Mouse (Mus musculus): ENCODE measurements at regions not wholly inside any gene's neighbourhood (a gene's known extent, or its start where the extent isn't known, plus 50 kb on each side); places are given as distances from the start of the nearest gene placed in this dataset.

GRCm38 (mm10) chr12:9338801-9339231 is 231.1 kb upstream of the Osr1 start:
- no peaks in the 10 kb centered on the region for H3K36me3 ChIP-seq
- H3K27me3 ChIP-seq = peaks cover 7% of the 10 kb centered on the region; the same call in 1 of the 2 replicates
- H3K4me3 ChIP-seq = no peak overlapping the region
- ATAC-seq (ENCODE audit: insufficient number of reproducible peaks, insufficient read depth, low FRiP score, low TSS enrichment, low read depth) = no peak
- H3K9ac ChIP-seq = no peak overlapping the region
- H3K4me2 ChIP-seq = peak overlapping the region; percentile 39
- WGBS = 10% methylated on average over 7 of the region's 7 CpGs
- H3K4me1 ChIP-seq = peaks cover 34% of the 10 kb centered on the region
- no peaks in the 10 kb centered on the region for H3K9me3 ChIP-seq
- H3K27ac ChIP-seq = peak overlapping the region; percentile 72

DNA sequence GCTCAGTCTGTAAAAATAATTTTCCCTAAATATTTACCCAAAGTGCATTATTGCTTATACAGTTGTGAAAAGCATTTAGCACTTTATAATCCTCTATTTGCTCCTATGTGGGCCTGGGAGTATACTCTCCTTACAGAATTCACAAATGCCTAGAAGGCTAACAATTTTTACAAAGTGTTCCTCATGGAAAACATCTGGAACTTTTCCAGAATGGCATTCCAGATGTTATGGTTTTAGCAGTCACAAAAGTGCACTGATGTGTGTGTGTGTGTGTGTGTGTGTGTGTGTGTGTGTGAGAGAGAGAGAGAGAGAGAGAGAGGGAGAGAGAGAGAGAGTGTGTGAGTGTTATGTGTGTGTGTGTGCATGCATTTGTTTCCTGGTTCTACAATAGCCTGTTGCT is 229.1 kb upstream of the Osr1 start:
- ATAC-seq (ENCODE audit: insufficient number of reproducible peaks, insufficient read depth, low FRiP score, low TSS enrichment, low read depth) = no peak
- Histone ChIP-seq H3K9me3 (no peaks in the 10 kb centered on the region), H3K9ac (no peak overlapping the region), H3K36me3 (no peaks in the 10 kb centered on the region), H3K4me3 (no peak overlapping the region), H3K27me3 (no peaks in the 10 kb centered on the region), H3K4me1 (peaks cover 40% of the 10 kb centered on the region), H3K4me2 (no peak overlapping the region), H3K27ac (peak overlapping the region; percentile 45; the same call in 1 of the 2 replicates)

DNA sequence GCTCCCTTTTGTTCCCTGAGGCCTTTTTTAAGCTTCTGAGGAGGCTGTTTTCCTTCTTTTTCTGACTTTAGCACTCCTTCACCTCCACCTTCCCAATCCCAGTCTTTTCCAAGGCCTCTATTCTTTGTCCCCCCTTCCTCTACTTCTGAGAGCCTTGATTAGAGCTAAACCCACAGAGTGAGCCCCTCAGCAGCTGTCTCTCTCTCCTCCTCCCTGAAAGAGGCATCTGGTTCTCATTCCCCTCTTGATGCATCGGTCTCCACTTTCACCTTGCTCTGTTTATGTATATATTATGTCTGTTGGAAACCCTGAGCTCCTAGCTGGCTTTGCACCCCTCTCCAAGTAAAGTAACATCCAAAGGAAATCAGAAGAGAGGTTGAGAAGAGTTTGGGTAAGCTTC is 224.6 kb upstream of the Osr1 start:
- Histone ChIP-seq H3K9ac (no peak overlapping the region), H3K9me3 (no peaks in the 10 kb centered on the region), H3K27ac (no peak overlapping the region; the same call in 1 of the 2 replicates), H3K4me3 (no peak overlapping the region), H3K36me3 (no peaks in the 10 kb centered on the region), H3K4me1 (peaks cover 22% of the 10 kb centered on the region), H3K4me2 (no peak overlapping the region), H3K27me3 (no peaks in the 10 kb centered on the region)
- 18% methylated on average over 1 of the region's 1 CpGs for WGBS
- no peak for ATAC-seq (ENCODE audit: insufficient number of reproducible peaks, insufficient read depth, low FRiP score, low TSS enrichment, low read depth)

GRCm38 (mm10) chr12:9355512-9355911 is 214.4 kb upstream of the Osr1 start:
- no peaks in the 10 kb centered on the region for H3K9me3 ChIP-seq
- WGBS = 79% methylated on average over 4 of the region's 4 CpGs

GRCm38 (mm10) chr12:9357856-9358255 is 212.1 kb upstream of the Osr1 start:
- H3K27me3 ChIP-seq = no peaks in the 10 kb centered on the region
- no peak overlapping the region for H3K9ac ChIP-seq
- H3K27ac ChIP-seq = no peak overlapping the region
- 79% methylated on average over 5 of the region's 5 CpGs for WGBS
- 0 out of 2 replicates have a peak, but pooled peaks cover 5% of the 10 kb centered on the region for H3K4me1 ChIP-seq
- no peaks in the 10 kb centered on the region for H3K9me3 ChIP-seq
- no peaks in the 10 kb centered on the region for H3K36me3 ChIP-seq
- ATAC-seq (ENCODE audit: insufficient number of reproducible peaks, insufficient read depth, low FRiP score, low TSS enrichment, low read depth) = no peak
- H3K4me2 ChIP-seq = no peak overlapping the region
- H3K4me3 ChIP-seq = no peak overlapping the region

More at GRCm38 (mm10) chr12:9355512-9355911, 214.4 kb upstream of the Osr1 start:
- Histone ChIP-seq H3K4me3 (no peak overlapping the region), H3K9ac (no peak overlapping the region), H3K4me1 (0 out of 2 replicates have a peak, but pooled peaks cover 5% of the 10 kb centered on the region), H3K27ac (no peak overlapping the region), H3K27me3 (no peaks in the 10 kb centered on the region), H3K4me2 (no peak overlapping the region), H3K36me3 (no peaks in the 10 kb centered on the region)
- ATAC-seq (ENCODE audit: insufficient number of reproducible peaks, insufficient read depth, low FRiP score, low TSS enrichment, low read depth) = no peak

DNA sequence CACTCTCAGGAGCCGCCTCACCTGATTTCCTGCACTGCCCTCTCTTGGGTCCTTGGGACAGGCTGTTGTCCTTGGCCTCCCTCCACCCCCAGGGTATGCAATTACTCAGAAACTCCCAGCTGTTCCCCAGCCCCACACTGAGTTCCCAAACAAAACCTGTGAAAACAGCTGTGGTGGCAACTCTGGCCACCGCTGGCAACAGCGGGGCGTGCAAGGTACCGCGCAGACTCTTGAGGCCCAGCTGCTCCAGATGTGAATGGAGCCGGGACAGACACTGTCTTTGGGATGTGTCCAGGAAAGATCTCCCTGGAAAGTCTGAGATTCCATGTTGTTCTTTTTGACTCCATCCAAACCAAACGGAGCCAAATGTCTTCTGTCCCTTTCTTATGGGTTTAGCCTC is 211.0 kb upstream of the Osr1 start:
- Histone ChIP-seq H3K9me3 (no peaks in the 10 kb centered on the region), H3K4me2 (no peak overlapping the region), H3K36me3 (no peaks in the 10 kb centered on the region), H3K9ac (no peak overlapping the region), H3K27me3 (no peaks in the 10 kb centered on the region), H3K4me3 (no peak overlapping the region), H3K4me1 (0 out of 2 replicates have a peak, but pooled peaks cover 5% of the 10 kb centered on the region), H3K27ac (no peak overlapping the region)
- 45% methylated on average over 8 of the region's 8 CpGs for WGBS
- ATAC-seq (ENCODE audit: insufficient number of reproducible peaks, insufficient read depth, low FRiP score, low TSS enrichment, low read depth) = no peak

DNA sequence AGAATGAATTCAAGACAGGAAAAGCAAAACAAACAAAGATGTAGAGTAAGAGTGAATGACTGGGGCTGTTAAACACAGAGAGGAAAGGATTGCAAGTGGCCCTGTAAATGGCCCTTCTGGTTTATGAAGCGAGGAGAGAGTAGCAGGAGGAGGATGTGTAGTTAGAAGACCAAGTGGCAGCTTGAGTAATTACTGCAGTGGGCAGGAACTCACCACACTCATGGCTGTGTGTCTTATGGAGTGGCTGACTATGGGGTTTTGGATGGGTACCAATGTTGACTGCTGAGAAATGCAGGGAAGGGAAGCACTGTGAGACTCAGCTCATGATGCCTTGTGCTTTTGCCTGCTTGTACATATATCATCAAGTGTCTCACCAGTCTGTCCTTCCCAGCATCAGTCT is 204.0 kb upstream of the Osr1 start:
- ATAC-seq (ENCODE audit: insufficient number of reproducible peaks, insufficient read depth, low FRiP score, low TSS enrichment, low read depth) = no peak
- Histone ChIP-seq H3K27me3 (no peaks in the 10 kb centered on the region), H3K9ac (no peak overlapping the region), H3K4me1 (no peaks in the 10 kb centered on the region), H3K9me3 (no peaks in the 10 kb centered on the region), H3K4me3 (no peak overlapping the region), H3K36me3 (no peaks in the 10 kb centered on the region), H3K4me2 (no peak overlapping the region), H3K27ac (no peak overlapping the region)
- 81% methylated on average over 1 of the region's 1 CpGs for WGBS

DNA sequence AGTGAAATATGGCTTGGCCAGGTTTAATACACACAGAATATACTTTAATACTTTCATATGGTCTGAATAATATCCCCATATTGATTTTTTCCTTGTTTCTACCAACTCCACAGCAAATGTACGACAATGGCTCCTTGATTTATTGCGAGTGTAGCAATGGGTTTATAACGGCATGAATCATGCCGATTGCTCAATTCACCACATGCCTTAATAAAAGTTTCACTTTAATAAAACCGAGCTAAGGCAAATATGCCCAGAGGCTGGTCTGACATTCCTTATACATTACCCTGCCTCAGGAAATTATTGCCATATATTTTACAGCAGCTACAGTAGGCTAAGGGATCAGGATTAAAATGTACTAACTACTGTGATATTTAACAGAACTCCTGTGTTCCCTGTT is 201.2 kb upstream of the Osr1 start:
- Histone ChIP-seq H3K27ac (no peak overlapping the region), H3K27me3 (no peaks in the 10 kb centered on the region), H3K4me3 (no peak overlapping the region), H3K4me2 (no peak overlapping the region), H3K4me1 (no peaks in the 10 kb centered on the region), H3K36me3 (no peaks in the 10 kb centered on the region), H3K9me3 (no peaks in the 10 kb centered on the region), H3K9ac (no peak overlapping the region)
- 67% methylated on average over 5 of the region's 5 CpGs for WGBS
- ATAC-seq (ENCODE audit: insufficient number of reproducible peaks, insufficient read depth, low FRiP score, low TSS enrichment, low read depth) = no peak

DNA sequence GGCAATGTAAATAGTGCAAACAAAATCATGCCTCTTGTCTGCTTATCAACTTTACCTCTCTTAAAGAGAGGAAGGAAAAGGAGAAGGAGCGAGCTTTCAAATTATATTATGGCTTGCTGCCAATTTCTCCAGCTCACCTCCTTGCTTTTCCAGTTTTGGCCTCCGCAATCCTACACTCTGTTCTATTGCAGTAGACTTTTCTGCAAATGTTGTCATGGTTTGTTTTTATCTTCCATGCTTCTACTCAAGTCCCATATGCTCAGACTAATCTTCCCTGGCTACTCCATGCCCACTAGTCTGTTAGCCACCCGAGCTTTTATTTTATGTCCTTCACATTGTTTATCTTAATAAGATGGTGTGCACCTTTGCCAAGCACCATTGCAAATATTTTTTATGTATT is 168.0 kb upstream of the Osr1 start:
- Histone ChIP-seq H3K27ac (no peak overlapping the region), H3K27me3 (no peaks in the 10 kb centered on the region), H3K36me3 (no peaks in the 10 kb centered on the region), H3K4me3 (no peak overlapping the region), H3K9ac (no peak overlapping the region), H3K4me1 (peaks cover 9% of the 10 kb centered on the region), H3K9me3 (no peaks in the 10 kb centered on the region), H3K4me2 (no peak overlapping the region)
- no peak for ATAC-seq (ENCODE audit: insufficient number of reproducible peaks, insufficient read depth, low FRiP score, low TSS enrichment, low read depth)
- WGBS = 51% methylated on average over 3 of the region's 3 CpGs

DNA sequence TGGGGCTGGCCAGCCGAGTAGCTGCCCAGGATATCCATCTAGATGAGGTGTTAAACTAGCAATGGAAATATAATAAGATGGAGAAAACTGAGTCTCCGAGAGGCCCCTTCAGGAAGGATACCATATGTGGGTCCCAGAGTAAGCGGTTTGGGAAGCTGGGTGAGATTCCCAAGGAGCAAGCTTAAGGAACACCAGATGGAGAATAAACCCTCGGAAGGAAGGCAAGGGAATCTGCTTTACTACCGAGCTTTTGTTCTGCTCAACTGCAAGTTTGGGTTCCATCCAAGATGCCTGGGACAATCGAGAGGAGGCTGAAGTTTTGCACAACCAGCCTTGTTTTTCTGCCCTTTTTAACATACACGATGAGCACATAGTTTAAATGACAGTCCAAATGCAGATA is 164.9 kb upstream of the Osr1 start:
- H3K9ac ChIP-seq = no peak overlapping the region
- H3K36me3 ChIP-seq = no peaks in the 10 kb centered on the region
- H3K27me3 ChIP-seq = no peaks in the 10 kb centered on the region
- no peak overlapping the region for H3K4me2 ChIP-seq
- no peak overlapping the region for H3K4me3 ChIP-seq
- H3K27ac ChIP-seq = peak overlapping the region; percentile 62; the same call in 1 of the 2 replicates
- H3K4me1 ChIP-seq = peaks cover 9% of the 10 kb centered on the region
- no peak for ATAC-seq (ENCODE audit: insufficient number of reproducible peaks, insufficient read depth, low FRiP score, low TSS enrichment, low read depth)
- no peaks in the 10 kb centered on the region for H3K9me3 ChIP-seq
- WGBS = 43% methylated on average over 7 of the region's 7 CpGs

DNA sequence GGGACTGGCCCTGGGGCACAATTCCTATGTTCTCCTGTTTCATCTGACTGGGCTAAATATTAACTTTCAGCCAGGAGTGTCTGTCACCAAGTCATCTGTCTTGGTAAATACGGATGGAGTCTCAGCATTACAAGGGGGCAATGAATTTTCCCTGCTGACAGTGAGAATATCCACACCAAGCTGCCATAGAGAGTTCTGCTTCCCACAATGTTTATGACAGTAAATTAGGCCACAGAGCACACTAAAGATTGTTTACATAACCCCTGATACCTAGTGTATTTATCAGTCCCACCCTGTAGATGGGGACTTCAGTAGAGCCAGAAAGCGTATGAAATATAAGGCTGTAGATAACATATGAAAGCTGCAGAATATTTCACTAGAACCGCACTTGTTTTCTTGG is 150.6 kb upstream of the Osr1 start:
- H3K27ac ChIP-seq = no peak overlapping the region
- no peaks in the 10 kb centered on the region for H3K4me1 ChIP-seq
- H3K27me3 ChIP-seq = no peaks in the 10 kb centered on the region
- H3K36me3 ChIP-seq = no peaks in the 10 kb centered on the region
- no peak for ATAC-seq (ENCODE audit: insufficient number of reproducible peaks, insufficient read depth, low FRiP score, low TSS enrichment, low read depth)
- H3K9ac ChIP-seq = no peak overlapping the region
- no peaks in the 10 kb centered on the region for H3K9me3 ChIP-seq
- no peak overlapping the region for H3K4me3 ChIP-seq
- no peak overlapping the region for H3K4me2 ChIP-seq
- WGBS = 80% methylated on average over 3 of the region's 3 CpGs

DNA sequence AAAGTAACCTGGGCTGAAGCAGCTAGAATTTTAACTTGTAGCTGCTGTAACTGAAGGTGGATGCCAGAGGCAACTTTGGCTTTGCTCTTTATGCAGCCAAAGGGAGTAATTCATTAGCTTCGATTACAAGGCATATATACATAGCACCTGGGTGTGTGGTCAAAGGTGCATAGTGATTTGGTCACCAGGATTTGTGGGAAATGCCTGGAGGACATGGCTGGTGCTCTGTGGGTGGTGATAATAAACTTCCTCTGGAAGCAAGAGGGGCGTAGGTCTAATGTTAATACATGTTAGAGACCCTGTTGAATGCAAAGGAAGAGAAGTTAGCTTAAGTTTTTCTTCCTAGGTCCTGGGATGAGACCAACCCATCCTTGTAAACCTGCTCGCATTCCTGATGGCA is 139.3 kb upstream of the Osr1 start:
- no peaks in the 10 kb centered on the region for H3K9me3 ChIP-seq
- H3K4me3 ChIP-seq = no peak overlapping the region
- H3K4me1 ChIP-seq = no peaks in the 10 kb centered on the region
- H3K27ac ChIP-seq = no peak overlapping the region
- no peaks in the 10 kb centered on the region for H3K36me3 ChIP-seq
- ATAC-seq (ENCODE audit: insufficient number of reproducible peaks, insufficient read depth, low FRiP score, low TSS enrichment, low read depth) = no peak
- H3K9ac ChIP-seq = no peak overlapping the region
- 77% methylated on average over 3 of the region's 3 CpGs for WGBS
- no peaks in the 10 kb centered on the region for H3K27me3 ChIP-seq
- H3K4me2 ChIP-seq = no peak overlapping the region

Measured in embryonic facial prominence, embryonic 13.5 days (tissue).